Mouse (Mus musculus) layer of hippocampus, postnatal 25 days (tissue): ENCODE results near the gene Parp12. TPM values are rescaled to one million over a fixed set of nuclear protein-coding genes. Genes with fewer than 3 reads are reported as not detected.

Source experiments
- DNase-seq, 2 experiments: peaks; one replicate each; pipeline ENCODE4 v3.0.0; 2022; ENCODE audit warnings: mixed read lengths in 2 of 2, low spot score in 1 of 2; ENCODE audit errors: extremely low spot score in 1 of 2
- total RNA-seq, 2 experiments: library from RNA; stranded (reverse); gene quantifications; 2 replicates each; pipeline ENCODE4 v1.2.3; 2021

Parp12 gene
- total RNA-seq, 2 experiments from 2014 or later: 4.6 to 6.0 TPM

DNA sequence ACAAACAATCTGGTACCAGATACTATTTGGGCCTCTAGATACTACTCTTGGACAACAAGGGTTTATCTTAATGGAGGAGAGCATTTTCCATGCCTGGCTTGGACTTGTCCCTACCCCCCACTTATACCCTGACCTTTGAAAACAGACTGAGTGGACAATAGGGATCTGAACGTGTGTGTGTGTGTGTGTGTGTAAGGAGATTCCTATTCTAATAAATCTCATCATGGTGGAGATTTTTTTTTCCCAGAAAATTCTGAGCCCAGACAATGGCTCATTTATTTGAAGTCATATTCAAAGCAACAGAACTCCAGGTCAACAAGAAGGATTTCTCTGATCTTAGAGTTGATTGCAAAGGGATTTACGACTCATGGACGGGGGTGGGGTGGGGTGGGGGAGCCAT is 59.2 kb downstream of the Parp12 start:
- no peak for DNase-seq

DNA sequence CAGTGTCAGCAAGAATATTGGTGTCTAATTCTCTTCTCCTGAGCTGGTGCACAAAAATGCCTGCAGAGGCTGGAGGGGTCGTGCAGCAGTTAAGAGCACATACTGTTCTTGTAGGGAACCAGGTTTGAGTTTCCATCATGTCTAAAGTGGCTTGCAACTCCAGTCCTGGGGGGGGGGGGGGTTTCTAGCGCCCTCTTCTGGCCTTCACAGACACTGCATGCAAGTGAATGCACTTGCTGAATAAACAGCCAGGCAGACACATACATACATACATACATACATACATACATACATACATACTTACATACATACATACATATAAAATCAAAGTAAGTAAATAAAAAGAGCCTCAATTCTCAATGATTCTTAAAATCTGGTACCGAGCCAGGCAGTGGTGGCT is 59.8 kb downstream of the Parp12 start:
- no peak for DNase-seq

DNA sequence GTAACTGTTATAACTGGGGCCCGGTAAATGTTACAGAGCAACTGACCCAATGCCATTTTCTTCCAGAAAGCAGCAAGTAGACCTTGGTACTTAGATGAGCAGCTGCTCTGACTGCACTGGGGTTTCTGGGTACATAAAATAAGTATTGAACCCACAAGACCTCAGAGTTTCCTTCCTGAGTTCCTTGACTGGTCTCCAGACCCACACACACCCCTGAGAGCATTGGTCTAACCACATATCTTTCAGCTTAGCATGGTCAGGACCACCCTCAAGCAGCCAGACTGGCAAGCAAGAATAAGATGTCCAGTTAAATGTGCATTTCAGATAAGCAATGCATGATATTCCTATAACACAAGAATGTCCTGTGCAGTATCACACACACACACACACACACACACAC is 61.0 kb downstream of the Parp12 start:
- no peak for DNase-seq

DNA sequence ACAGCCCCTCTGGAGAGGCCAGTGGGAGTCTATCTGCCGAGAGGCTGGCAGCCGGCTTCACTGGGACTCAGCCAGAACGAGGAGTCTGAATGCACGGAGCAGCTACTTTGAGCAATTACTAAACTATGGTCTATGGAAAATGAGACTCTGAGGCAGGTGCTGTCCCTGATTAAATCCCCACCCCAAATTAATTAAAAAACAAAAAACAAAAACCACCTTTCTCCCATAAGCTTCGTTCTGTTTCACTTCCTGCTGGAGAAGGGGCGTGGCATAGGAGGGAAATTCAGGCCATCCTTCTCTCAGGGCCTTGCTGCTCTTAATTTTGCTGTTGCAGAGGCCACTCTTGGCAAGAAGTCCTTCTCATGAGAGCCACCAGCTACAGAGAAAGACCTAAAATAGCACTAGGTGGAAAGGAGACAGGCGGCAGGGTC is 62.3 kb downstream of the Parp12 start:
- DNase-seq: no peak

DNA sequence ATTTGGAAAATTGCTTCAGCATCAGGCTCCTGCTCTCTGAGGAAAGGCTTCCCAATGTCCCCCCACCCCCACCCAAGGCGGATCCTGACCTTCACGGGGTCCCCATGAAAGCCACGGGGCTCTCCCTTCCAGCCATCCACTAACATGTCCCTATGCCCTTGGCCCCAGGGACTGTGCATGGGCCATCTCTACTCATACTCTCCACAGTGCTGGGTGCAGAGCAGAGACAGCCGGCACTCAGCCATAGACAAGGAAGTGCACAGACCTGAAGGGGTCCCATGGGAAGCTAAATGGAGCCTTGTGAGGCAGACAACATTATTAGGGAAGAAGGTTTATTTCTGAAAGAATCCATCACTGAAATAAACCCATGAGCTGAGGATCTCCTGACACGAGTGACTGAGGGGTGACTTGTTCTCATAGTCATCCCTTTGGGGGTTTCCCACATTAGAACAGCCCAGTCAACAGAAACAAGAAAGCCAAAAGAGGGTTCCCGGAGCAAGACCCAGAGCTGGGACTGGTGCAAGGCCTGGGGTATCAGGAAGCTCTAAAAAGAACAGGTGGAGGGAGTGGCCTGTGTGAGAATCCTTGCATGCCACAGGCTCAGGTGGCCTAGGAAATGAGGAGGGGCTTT is 63.2 kb downstream of the Parp12 start:
- no peak for DNase-seq

DNA sequence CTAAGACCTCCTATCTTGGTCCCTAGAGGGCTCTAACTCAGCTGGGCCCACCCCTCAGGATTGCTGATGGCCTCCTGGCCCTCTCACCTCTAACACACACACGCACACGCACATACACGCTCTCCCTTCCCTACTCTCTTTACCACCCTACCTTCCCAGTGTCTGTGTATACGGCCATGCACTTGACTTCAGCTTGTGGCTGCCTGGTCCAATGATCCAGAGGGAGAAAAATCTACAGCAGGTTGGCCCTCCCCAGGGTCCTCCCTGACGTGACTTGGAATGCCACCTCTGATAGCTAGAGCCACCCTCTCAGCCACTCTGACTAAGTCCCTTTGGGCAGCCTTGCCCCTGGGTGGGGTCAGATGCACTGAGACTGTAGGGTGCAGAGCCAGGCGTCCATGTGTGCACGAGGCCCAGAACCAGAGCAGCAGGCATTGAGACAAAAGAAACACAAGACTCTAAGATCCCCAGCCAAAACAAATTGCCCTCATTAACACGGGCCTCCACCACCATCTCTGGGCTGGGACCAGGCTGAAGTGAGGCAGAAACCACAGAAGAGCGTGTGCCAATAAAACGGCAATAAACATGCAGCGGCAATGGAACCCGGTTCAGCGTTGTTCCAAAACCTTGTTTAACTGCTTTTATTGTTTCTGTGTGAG is 63.8 kb downstream of the Parp12 start:
- DNase-seq: no peak

DNA sequence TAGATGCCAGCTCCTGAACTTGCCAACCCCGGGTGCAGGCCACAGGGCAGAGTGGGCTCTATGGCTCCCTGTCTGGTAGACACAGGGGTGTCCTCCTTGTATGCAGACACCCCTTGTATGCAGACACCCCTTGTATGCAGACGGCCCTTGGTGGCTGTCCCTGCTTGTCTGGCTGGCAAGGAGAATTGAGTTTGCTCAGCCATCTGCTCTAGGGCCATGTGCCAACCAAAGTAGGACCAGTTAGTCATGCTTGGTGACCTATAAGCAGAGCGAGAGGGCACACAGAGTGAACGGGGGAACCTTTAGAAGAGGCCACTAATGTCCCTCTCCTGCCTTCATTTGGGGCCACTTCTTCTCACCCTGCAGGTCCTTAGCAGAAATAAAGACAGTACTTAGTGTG is 65.5 kb downstream of the Parp12 start:
- DNase-seq: no peak

DNA sequence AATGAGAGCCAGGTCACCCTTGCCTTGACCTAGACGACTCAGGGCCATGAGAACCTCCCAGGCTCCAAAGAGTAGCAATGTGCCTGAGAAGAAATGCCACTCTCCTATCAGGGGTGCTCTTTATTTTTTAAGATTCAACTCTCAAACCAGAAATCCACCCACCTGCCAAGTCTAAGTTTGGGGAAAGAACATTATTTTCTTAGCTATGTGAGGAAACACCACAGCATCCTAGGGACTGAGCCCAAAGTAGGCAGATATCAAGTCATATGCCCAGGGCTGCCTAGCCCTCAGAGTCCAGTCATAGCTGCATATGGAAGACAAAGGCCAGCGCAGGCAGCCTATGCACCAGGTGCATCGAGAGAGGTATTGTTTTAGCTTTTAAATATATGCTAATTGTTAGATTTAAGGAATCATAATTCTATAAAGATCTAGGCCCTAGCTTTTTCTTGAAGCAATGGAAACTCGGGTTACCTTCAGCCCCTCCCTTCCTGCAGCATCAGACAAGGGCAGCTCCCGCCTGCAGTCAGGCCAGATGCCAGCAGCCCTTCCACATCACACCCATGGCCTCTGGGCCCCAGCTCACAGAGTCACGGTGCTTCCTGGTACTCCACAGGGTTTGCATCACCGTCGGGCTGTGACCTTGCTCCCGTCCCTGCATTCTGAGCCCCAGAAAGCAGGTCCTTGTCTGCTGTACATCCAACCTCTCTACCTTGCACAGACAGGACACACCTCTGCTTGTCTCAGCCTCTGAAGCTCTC is 66.2 kb downstream of the Parp12 start:
- DNase-seq: no peak

DNA sequence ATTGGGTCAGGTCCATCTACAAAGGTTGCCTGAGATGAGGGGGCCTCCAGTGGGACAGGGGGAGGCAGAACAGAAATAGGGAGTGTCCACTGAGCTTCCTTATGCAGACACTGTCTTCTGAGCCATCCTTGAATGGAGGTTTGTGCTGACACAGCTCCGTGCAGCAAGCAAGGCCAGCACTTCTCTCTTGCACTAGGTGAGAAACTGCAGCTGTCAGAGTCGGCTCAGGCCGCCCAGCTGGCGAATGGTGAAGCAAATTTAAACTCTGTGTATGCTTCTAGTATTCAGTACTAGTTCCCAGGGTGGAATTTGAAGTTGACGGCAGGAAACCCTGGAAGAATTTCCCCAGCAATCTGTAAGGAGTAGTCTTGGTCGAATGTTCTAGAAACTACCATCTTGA is 67.3 kb downstream of the Parp12 start:
- DNase-seq: no peak

DNA sequence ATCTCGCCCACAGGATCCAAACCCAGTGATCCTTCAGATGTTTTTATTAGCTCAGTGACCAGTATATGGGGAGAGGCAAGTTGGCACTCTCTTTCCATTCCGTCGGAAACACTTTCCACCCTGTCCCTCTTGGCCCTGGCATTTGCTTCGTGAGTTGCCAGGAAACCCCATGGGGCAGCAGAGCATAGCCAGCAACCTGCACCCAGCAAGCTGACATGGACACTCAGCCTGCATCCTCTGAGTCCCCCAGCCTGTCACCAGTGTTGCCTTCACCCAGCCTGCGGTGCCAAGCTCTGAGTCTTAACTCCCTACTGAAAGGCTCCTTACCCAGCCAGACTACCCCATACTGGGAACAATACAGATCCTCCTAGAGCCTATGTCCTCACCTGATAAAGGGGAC is 69.0 kb downstream of the Parp12 start:
- DNase-seq: no peak

DNA sequence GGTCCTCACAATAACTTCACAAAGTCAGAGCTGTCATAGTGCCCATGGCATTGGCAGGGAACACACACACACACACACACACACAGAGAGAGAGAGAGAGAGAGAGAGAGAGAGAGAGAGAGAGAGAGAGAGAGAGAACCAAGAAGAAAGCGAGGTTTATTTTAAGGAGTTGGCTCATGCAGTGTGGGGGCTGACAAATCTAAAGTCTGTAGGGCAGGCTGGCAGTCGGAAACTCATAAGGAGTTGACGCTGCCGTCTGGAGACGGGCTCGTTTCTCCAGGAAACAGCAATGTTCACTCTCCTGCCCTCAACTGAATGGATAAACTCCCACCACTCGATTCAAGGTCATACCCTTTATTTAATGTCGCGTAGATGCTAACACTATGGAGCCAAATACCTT is 77.7 kb downstream of the Parp12 start:
- no peak for DNase-seq

Other genes with a start within 250 kb of the Parp12 start
- gene Tbxas1, start 242.9 kb downstream of the Parp12 start, total RNA-seq: 1 to 10 TPM; 2.9 to 3.4 TPM
- gene Hipk2, start 242.2 kb downstream of the Parp12 start, total RNA-seq: 10 to 100 TPM; 50.2 to 66.2 TPM
- 10 to 100 TPM; 45.2 to 45.7 TPM for gene Kdm7a, start 88.4 kb upstream of the Parp12 start, total RNA-seq